Mouse (Mus musculus): ENCODE results near the gene Rnf111. TPM values are rescaled to one million over a fixed set of nuclear protein-coding genes. Genes with fewer than 3 reads are reported as not detected.

Rnf111 gene
- polyA plus RNA-seq, 1 experiment from 2014 or later = 24.3 TPM

GRCm38 (mm10) chr9:70391660-70392562, 111.6 kb downstream of the Rnf111 start:
- no peak overlapping the region for H3K27ac ChIP-seq
- H3K27me3 ChIP-seq (replicated peaks) = no peaks in the 10 kb centered on the region
- 68% methylated on average over 12 of the region's 12 CpGs for WGBS
- no peaks in the 10 kb centered on the region for H3K36me3 ChIP-seq
- no peaks in the 10 kb centered on the region for H3K4me1 ChIP-seq
- H3K9ac ChIP-seq = no peak overlapping the region
- no peak overlapping the region for H3K4me2 ChIP-seq
- H3K9me3 ChIP-seq = no peaks in the 10 kb centered on the region
- H3K4me3 ChIP-seq (replicated peaks) = no peak overlapping the region
- ATAC-seq (ENCODE audit: insufficient read depth, low FRiP score, low read depth) = no peak

GRCm38 (mm10) chr9:70391042-70391441, 112.5 kb downstream of the Rnf111 start:
- no peak overlapping the region for H3K4me3 ChIP-seq (replicated peaks)
- no peaks in the 10 kb centered on the region for H3K9me3 ChIP-seq
- no peak overlapping the region for H3K9ac ChIP-seq
- ATAC-seq (ENCODE audit: insufficient read depth, low FRiP score, low read depth) = no peak
- H3K27me3 ChIP-seq (replicated peaks) = no peaks in the 10 kb centered on the region
- H3K36me3 ChIP-seq = no peaks in the 10 kb centered on the region
- WGBS = 85% methylated on average over 5 of the region's 5 CpGs
- no peak overlapping the region for H3K27ac ChIP-seq
- no peak overlapping the region for H3K4me2 ChIP-seq
- H3K4me1 ChIP-seq = no peaks in the 10 kb centered on the region

GRCm38 (mm10) chr9:70389548-70389947, 114.0 kb downstream of the Rnf111 start:
- Histone ChIP-seq H3K27ac (no peak overlapping the region; the same call in 1 of the 2 replicates), H3K36me3 (no peaks in the 10 kb centered on the region), H3K4me3 (replicated peaks) (no peak overlapping the region), H3K9ac (no peak overlapping the region), H3K9me3 (no peaks in the 10 kb centered on the region), H3K4me1 (no peaks in the 10 kb centered on the region), H3K4me2 (no peak overlapping the region), H3K27me3 (replicated peaks) (no peaks in the 10 kb centered on the region)
- WGBS = 62% methylated on average over 3 of the region's 3 CpGs
- ATAC-seq (ENCODE audit: insufficient read depth, low FRiP score, low read depth) = no peak

GRCm38 (mm10) chr9:70387410-70388119, 116.0 kb downstream of the Rnf111 start:
- Histone ChIP-seq H3K27me3 (replicated peaks) (no peaks in the 10 kb centered on the region), H3K9me3 (no peaks in the 10 kb centered on the region)
- no peak for ATAC-seq (ENCODE audit: insufficient read depth, low FRiP score, low read depth)

GRCm38 (mm10) chr9:70384958-70385728, 118.4 kb downstream of the Rnf111 start:
- H3K36me3 ChIP-seq = peaks cover 16% of the 10 kb centered on the region; the same call in 1 of the 2 replicates
- 59% methylated on average over 18 of the region's 18 CpGs for WGBS
- H3K27ac ChIP-seq = no peak overlapping the region
- H3K4me3 ChIP-seq (replicated peaks) = no peak overlapping the region
- H3K4me1 ChIP-seq = no peaks in the 10 kb centered on the region
- ATAC-seq (ENCODE audit: insufficient read depth, low FRiP score, low read depth) = no peak
- H3K9ac ChIP-seq = no peak overlapping the region
- no peaks in the 10 kb centered on the region for H3K27me3 ChIP-seq (replicated peaks)
- H3K4me2 ChIP-seq = no peak overlapping the region
- H3K9me3 ChIP-seq = no peaks in the 10 kb centered on the region

More at GRCm38 (mm10) chr9:70387410-70388119, 116.0 kb downstream of the Rnf111 start:
- Histone ChIP-seq H3K4me1 (no peaks in the 10 kb centered on the region), H3K4me2 (no peak overlapping the region), H3K36me3 (0 out of 2 replicates have a peak, but pooled peaks cover 10% of the 10 kb centered on the region), H3K9ac (no peak overlapping the region), H3K4me3 (replicated peaks) (no peak overlapping the region), H3K27ac (no peak overlapping the region)
- WGBS = 80% methylated on average over 4 of the region's 4 CpGs

DNA sequence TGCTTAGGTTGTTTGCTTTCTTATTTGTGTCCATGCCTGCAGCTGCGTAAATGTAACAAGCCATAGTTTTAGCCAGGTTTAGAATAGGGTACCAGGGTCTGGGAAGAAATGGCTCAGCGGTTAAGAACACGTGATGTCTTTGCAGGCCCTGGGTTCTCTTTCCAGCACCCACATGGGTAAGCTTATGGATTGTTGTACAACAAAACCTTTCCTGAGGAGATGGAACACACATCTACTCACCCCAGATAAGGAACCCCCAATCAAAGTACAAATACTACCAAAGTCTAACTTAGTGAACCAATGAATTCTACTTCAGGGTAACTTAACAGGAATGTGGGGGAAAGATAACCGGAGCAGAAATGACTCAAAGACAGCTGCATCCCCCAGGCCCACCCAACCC, 119.0 kb downstream of the Rnf111 start:
- Histone ChIP-seq H3K4me2 (no peak overlapping the region), H3K36me3 (peaks cover 17% of the 10 kb centered on the region; the same call in 1 of the 2 replicates), H3K27ac (no peak overlapping the region), H3K27me3 (replicated peaks) (no peaks in the 10 kb centered on the region), H3K9ac (no peak overlapping the region), H3K4me1 (no peaks in the 10 kb centered on the region), H3K4me3 (replicated peaks) (no peak overlapping the region), H3K9me3 (no peaks in the 10 kb centered on the region)
- 94% methylated on average over 4 of the region's 4 CpGs for WGBS
- ATAC-seq (ENCODE audit: insufficient read depth, low FRiP score, low read depth) = no peak

DNA sequence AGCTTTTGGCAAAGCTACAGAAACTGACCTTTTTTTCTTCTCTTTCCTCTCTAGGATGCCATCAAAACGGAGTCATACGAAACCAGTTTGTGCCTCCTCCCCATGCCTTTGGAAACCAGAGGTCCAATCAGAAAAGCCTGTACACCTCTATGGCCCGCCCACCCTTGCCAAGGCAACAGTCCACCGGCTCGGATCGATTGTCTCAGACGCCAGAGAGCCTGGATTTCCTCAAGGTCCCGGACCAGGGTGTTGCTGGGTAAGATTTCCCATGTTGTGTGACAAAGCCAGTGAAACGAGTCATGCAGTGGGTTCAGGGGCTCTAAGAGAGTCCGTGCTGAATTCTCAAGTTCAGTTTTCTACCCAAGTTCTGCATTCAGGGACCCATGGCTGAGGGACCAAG, 119.8 kb downstream of the Rnf111 start:
- H3K27ac ChIP-seq = no peak overlapping the region
- ATAC-seq (ENCODE audit: insufficient read depth, low FRiP score, low read depth) = no peak
- H3K9ac ChIP-seq = no peak overlapping the region
- no peak overlapping the region for H3K4me3 ChIP-seq (replicated peaks)
- H3K4me1 ChIP-seq = no peaks in the 10 kb centered on the region
- H3K4me2 ChIP-seq = no peak overlapping the region
- H3K36me3 ChIP-seq = peaks cover 20% of the 10 kb centered on the region
- no peaks in the 10 kb centered on the region for H3K27me3 ChIP-seq (replicated peaks)
- WGBS = 73% methylated on average over 10 of the region's 10 CpGs
- no peaks in the 10 kb centered on the region for H3K9me3 ChIP-seq

GRCm38 (mm10) chr9:70382091-70382490, 121.4 kb downstream of the Rnf111 start:
- H3K9ac ChIP-seq = no peak overlapping the region
- no peak overlapping the region for H3K4me2 ChIP-seq
- H3K27ac ChIP-seq = no peak overlapping the region
- ATAC-seq (ENCODE audit: insufficient read depth, low FRiP score, low read depth) = no peak
- no peaks in the 10 kb centered on the region for H3K4me1 ChIP-seq
- peaks cover 30% of the 10 kb centered on the region for H3K36me3 ChIP-seq
- H3K9me3 ChIP-seq = no peaks in the 10 kb centered on the region
- H3K4me3 ChIP-seq (replicated peaks) = no peak overlapping the region
- WGBS = 75% methylated on average over 12 of the region's 12 CpGs
- no peaks in the 10 kb centered on the region for H3K27me3 ChIP-seq (replicated peaks)

DNA sequence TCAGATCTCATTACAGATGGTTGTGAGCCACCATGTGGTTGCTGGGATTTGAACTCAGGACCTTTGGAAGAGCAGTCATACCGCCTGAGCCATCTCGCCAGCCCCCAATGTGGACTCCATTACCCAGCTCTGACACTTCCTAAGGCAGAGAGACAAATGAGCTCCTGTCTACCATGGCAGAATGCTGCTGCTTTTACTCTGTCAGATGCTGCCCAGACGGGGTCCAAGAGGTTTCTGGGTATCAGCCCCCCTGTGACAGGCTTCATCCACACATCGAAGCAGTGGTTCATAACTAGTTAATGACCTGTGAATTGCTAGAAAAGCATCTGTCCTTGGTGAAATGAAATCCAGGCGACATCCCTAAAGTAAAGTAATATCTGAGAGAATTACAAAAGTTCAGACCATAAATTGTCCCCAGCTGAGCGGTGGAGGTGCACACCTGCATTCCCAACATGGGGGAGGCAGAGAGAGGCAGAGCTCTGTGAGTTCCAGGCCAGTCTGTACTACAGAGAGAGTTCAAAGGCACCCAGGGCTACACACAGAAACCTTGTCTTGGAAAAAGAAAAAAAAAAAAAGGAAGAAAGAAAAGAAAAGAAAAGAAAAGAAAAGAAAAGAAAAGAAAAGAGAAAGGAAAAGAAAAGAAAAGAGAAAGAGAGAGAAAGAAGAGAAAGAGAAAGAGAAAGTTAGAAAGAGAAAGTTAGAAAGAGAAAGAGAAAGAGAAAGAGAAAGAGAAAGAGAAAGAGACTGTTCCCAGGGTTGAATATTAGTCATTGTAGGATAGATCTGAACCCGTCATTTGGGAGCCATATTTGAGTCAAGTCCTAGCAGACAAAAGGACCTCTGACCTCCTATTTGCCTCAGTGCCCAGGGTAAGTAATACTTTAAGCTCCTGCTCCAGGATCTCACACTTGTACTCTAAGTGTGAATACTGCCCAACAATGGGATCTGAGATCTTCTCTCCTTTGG, 123.7 kb downstream of the Rnf111 start:
- Histone ChIP-seq H3K4me1 (no peaks in the 10 kb centered on the region), H3K4me3 (replicated peaks) (no peak overlapping the region), H3K4me2 (no peak overlapping the region), H3K27me3 (replicated peaks) (no peaks in the 10 kb centered on the region), H3K36me3 (peaks cover 36% of the 10 kb centered on the region), H3K27ac (no peak overlapping the region), H3K9me3 (no peaks in the 10 kb centered on the region), H3K9ac (no peak overlapping the region)
- WGBS = 80% methylated on average over 7 of the region's 7 CpGs
- ATAC-seq (ENCODE audit: insufficient read depth, low FRiP score, low read depth) = no peak
